Mouse (Mus musculus): Measurements from ENCODE around the gene Tmem45a. TPM values are rescaled to one million over a fixed set of nuclear protein-coding genes. Genes with fewer than 3 reads are reported as not detected.
"Not testable (repeated sequence)": the region's sequence is repeated elsewhere in the genome, so short reads cannot be mapped to it uniquely, and the experiment has no call there.

Tmem45a gene
- 1 to 10 TPM; 1.5 to 2.7 TPM for total RNA-seq (2021)

DNA sequence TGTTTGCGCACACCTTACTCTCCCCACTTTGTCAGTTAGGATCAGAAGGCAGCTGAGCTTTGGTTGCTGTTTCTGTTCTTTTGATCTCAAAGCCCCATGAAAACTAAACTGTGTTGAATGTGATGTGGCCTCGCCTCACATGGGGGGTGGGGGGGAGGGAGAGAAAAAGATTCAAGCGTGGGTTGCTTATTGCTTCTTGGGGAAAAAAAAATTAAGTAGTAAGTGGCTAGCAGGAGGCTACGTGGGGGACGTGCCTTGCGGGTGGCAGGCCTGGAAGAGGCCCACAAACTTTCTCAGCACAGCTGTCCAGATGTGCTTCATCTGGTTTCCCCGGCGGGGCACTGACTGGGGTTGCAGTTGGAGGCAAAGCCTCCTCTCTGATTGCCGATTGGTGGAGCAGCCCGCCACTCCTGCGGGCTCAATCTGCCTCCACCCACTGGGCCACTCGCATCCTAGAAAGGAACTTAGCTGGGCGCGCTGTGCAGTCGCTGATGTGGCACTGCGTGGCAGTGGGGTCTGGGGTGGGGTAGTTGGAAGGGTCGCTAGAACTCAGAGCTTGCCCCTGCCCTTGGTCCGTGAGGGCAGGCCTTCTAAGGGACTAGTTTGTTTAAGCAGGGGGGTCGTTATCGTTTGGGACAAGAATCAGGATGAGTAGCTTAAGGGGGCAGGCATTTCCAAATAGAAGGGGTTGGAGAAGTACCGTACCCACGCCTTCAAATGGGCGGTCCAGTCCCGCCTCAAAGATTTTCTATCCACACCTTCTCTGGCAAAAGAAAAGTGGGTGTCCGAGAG is at the start of gene Tmem45a:
Gene Tmem45a, minus strand, starts transcription at position 343 of the 792 bp plus-strand sequence.
- peak; percentile 81 for DNase-seq
- intact Hi-C loops (cut with DNase I) = no loop called here

- DNase-seq = peak; percentile 48
- intact Hi-C loops (cut with DNase I) = no loop called here
Measured at GRCm38 (mm10) chr16:56928023-56928422, 42.1 kb upstream of the Tmem45a start, which contains the start of gene Lnp1. TSS of gene Lnp1 (minus strand) at chr16:56928061.

GRCm38 (mm10) chr16:56920102-56920657 is 34.2 kb upstream of the Tmem45a start:
- no peak for DNase-seq

DNA sequence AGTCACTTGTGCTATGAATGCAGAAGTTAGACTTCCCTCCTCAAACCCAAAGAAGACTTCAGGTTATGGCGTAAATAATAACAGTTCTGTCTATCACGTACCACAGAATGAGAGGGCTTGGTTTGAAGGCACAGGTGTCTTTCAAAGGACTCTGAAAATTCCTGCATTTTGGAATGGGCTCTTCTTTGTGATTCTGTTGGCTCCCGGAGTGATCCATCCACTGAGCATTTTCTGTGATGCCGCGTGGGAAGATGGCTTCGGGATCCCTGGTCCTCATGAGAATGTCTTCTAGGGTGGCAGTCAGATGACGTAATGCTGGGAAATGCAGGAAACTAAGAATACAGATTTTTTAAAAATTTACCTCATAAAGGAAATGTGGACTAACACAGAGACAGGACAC is 31.3 kb upstream of the Tmem45a start:
- intact Hi-C loops (cut with DNase I) = no loop called here
- DNase-seq = no peak

More at GRCm38 (mm10) chr16:56920102-56920657, 34.2 kb upstream of the Tmem45a start:
- intact Hi-C loops (cut with DNase I) = loop anchor here (2.0 kb wide), 1 partner anchor 149 kb away; no protein-coding TSS in a partner anchor

GRCm38 (mm10) chr16:56908986-56909385 is 23.0 kb upstream of the Tmem45a start:
- no peak for DNase-seq
- intact Hi-C loops (cut with DNase I) = no loop called here

- intact Hi-C loops (cut with DNase I); DNase-seq: not testable (repeated sequence)
Measured at GRCm38 (mm10) chr16:56902206-56902605, 16.2 kb upstream of the Tmem45a start.

- no peak for DNase-seq
- intact Hi-C loops (cut with DNase I) = no loop called here
Measured at GRCm38 (mm10) chr16:56891583-56891982, 5.6 kb upstream of the Tmem45a start.

- intact Hi-C loops (cut with DNase I) = no loop called here
- DNase-seq = no peak
Measured at GRCm38 (mm10) chr16:56886616-56887116, 700 bp upstream of the Tmem45a start.

DNA sequence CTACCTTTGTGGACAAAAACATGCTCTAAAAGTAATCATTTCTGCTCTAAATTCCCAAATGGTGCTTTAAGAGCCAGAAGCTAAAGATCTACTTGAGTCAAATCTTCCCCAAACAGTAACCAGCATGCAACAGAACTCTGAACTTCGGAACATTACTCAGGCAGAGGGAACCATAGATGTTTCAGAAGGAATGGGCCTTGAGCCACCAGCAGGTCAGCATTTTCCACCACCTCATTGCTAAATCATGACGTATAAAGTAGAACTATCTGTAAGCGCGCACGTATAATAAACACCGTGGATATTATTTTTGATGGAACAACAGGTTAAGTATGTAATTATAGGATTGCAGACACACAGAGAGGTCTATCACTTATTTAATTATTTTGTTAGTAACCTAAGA is 1.2 kb downstream of the Tmem45a start:
- intact Hi-C loops (cut with DNase I) = no loop called here
- DNase-seq = no peak

DNA sequence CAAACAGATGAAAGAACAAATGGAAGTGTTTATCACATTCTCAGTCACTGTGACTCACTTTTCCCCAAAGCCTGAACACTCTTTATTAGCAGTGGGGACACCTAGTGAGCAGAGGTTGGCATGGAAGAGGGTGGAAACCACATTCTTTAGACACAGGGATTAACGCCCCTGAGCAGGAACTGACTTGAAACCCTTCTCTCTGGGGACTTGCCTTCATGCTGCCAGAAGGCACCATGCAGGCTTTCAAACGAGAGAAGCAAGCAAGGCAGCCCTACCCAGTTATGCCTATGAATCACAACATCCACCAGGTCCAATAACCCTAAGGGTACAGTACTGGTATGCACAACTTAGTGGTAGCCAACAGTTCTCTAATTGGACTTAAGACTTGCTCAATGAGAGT is 12.6 kb downstream of the Tmem45a start:
- intact Hi-C loops (cut with DNase I) = no loop called here

DNA sequence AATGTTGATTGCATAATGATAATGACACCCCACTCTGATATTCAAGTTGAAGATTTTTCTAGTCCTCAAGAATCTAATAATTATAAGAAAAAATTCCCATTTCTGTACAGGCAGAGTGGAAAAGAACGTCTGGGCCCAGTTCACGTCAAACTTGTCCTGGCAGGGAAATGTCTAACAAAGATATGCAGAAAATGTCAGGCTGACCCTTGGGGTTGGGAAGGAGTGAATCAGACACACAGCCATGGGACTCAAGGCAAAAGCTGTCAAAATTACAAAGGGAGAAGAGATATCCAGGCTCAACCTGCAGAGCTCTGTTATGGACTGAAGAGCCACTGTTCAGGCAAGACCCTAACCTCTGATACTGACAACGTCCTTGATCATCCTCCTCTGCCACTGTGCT is 15.5 kb downstream of the Tmem45a start:
- DNase-seq = no peak
- intact Hi-C loops (cut with DNase I) = no loop called here

More for the DNA sequence above, 12.6 kb downstream of the Tmem45a start:
- no peak for DNase-seq

DNA sequence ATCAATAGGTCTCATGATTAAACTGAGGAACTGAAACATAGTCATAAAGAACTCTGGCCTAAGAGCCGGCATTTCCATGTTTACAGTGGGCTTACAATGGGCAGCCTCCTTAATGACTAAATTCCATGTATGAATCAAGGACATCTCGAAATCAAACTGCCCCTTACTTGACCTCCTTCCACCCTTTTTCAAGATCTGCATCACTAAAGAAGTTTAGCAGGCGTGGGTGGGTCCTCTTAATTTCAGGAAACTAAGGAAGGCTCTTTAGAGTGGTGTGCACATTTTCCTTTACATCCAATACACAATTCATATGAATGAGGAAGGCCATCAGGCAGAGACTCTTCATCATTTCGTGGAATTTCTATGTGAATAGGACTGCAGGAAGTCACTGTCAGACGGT is 17.6 kb downstream of the Tmem45a start:
- intact Hi-C loops (cut with DNase I) = no loop called here
- no peak for DNase-seq

DNA sequence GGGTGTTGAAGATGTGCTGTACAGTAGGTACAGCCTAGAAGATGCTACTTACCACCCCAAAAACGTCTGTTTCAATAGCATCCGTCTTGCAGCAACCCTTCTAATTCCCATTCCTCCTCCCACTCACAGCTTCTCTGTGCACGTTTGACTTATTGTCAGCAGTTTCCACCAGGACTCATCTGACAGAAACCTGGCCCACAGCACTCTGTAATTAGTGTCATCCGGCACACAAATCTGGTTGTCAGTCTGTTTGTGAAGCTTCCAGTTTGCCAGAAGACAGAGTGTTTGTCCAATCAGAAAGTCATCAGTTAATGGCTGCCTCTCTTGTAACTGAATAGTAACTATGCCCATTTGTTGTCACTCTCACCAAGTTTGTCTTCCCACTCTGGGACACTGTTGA is 18.4 kb downstream of the Tmem45a start:
- no peak for DNase-seq
- intact Hi-C loops (cut with DNase I) = no loop called here

- intact Hi-C loops (cut with DNase I) = no loop called here
- no peak for DNase-seq
Measured at GRCm38 (mm10) chr16:56852841-56853587, 33.0 kb downstream of the Tmem45a start.

- intact Hi-C loops (cut with DNase I) = no loop called here
Measured at GRCm38 (mm10) chr16:56842988-56843387, 43.0 kb downstream of the Tmem45a start.

GRCm38 (mm10) chr16:56833312-56833711 is 52.7 kb downstream of the Tmem45a start:
- intact Hi-C loops (cut with DNase I) = no loop called here

More at GRCm38 (mm10) chr16:56842988-56843387, 43.0 kb downstream of the Tmem45a start:
- DNase-seq = no peak

DNA sequence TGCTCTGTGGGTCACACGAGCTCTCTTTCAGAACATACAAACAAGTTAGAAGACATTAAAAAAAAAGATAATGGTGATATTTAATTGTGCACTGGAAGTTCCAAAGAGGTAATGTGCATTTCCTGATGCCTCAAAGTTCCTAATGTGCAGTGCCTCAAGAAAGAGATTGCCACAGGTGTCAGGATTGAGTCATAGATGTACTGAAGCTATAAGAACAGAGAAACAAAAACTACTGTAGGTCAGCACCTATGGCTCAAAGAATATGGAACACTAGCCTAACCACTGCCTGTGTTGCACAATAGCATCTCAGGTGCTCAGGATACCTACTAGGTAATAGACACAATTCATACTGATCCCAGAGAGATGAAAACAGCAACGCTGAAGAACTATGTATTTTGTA is 54.0 kb downstream of the Tmem45a start:
- intact Hi-C loops (cut with DNase I) = no loop called here
- DNase-seq = no peak

More at GRCm38 (mm10) chr16:56833312-56833711, 52.7 kb downstream of the Tmem45a start:
- DNase-seq = no peak

DNA sequence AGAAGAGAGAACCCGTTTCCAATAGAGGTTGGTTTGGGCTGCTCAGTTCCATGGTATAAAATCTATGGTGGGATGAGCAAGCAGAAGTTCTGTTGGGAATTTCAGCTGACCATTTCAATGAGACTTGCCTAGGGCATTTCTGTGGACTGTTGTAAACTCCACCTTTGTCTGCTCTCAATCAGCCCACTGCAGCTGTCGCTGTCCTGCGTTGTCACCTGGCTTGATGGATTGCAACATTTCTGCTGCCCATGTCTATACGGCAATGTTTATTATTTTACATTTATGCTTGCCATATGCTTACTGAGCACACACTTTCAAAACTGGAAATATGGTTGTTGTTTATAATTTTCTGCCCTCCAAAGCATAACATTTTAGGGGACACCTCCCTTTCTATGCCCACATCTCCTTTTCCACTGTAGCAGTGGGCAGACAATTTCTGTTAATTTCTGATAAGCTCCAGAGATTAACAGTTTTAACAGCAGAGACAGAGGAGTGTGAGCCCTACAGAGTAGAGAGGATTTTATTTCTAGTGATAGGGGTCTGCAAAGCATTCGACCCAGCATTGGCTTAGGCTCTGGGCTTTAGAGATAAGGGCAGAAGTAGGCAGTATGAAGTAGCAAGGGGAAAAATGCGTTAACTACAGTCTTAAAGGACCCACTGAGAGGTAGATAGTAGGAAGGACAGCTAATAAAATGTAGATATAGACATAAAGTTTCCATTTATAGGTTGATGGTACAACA is 84.4 kb downstream of the Tmem45a start:
- no peak for DNase-seq
- intact Hi-C loops (cut with DNase I) = no loop called here

- DNase-seq = no peak
- intact Hi-C loops (cut with DNase I) = no loop called here
Measured at GRCm38 (mm10) chr16:56800946-56801345, 85.0 kb downstream of the Tmem45a start.

GRCm38 (mm10) chr16:56800469-56800868 is 85.5 kb downstream of the Tmem45a start:
- intact Hi-C loops (cut with DNase I) = no loop called here
- DNase-seq = no peak

Measured in left cerebral cortex, postnatal 4 days (tissue).